Mouse (Mus musculus): Measurements from ENCODE around the gene Arhgef6. TPM values are rescaled to one million over a fixed set of nuclear protein-coding genes. Genes with fewer than 3 reads are reported as not detected.

Arhgef6 gene
- total RNA-seq, 4 experiments from 2014 or later: 32.1 to 42.9 (median 38.1) TPM

- no peak for DNase-seq (ENCODE audit: low spot score in 2 of 2)
Measured at GRCm38 (mm10) chrX:57303188-57303878, 35.2 kb downstream of the Arhgef6 start.

- DNase-seq (ENCODE audit: low spot score in 2 of 2): no peak
Measured at GRCm38 (mm10) chrX:57298946-57299345, 39.6 kb downstream of the Arhgef6 start.

- no peak for DNase-seq (ENCODE audit: low spot score in 2 of 2)
Measured at GRCm38 (mm10) chrX:57288458-57288857, 50.1 kb downstream of the Arhgef6 start.

GRCm38 (mm10) chrX:57286281-57286680, 52.2 kb downstream of the Arhgef6 start:
- DNase-seq (ENCODE audit: low spot score in 2 of 2): no peak

GRCm38 (mm10) chrX:57282184-57282583, 56.3 kb downstream of the Arhgef6 start:
- DNase-seq (ENCODE audit: low spot score in 2 of 2): no peak

GRCm38 (mm10) chrX:57277560-57278335, 60.8 kb downstream of the Arhgef6 start:
- no peak for DNase-seq (ENCODE audit: low spot score in 2 of 2)

GRCm38 (mm10) chrX:57263515-57263914, 75.0 kb downstream of the Arhgef6 start:
- DNase-seq (ENCODE audit: low spot score in 2 of 2): no peak

GRCm38 (mm10) chrX:57260744-57261143, 77.8 kb downstream of the Arhgef6 start:
- DNase-seq (ENCODE audit: low spot score in 2 of 2): peak in 1 of 2 experiments; percentile 8

GRCm38 (mm10) chrX:57253329-57254055, 85.0 kb downstream of the Arhgef6 start:
- DNase-seq (ENCODE audit: low spot score in 2 of 2): no peak

GRCm38 (mm10) chrX:57238572-57238971, 100.0 kb downstream of the Arhgef6 start:
- no peak for DNase-seq (ENCODE audit: low spot score in 2 of 2)

GRCm38 (mm10) chrX:57235982-57236381, 102.5 kb downstream of the Arhgef6 start:
- no peak for DNase-seq (ENCODE audit: low spot score in 2 of 2)

GRCm38 (mm10) chrX:57233596-57233995, 104.9 kb downstream of the Arhgef6 start:
- peak; percentile 17 to 33 for DNase-seq (ENCODE audit: low spot score in 2 of 2)

GRCm38 (mm10) chrX:57228178-57228577, 110.4 kb downstream of the Arhgef6 start:
- no peak for DNase-seq (ENCODE audit: low spot score in 2 of 2)

- DNase-seq (ENCODE audit: low spot score in 2 of 2): peak; percentile 11 to 30
Measured at GRCm38 (mm10) chrX:57223301-57223700, 115.2 kb downstream of the Arhgef6 start.

GRCm38 (mm10) chrX:57221881-57222280, 116.6 kb downstream of the Arhgef6 start:
- no peak for DNase-seq (ENCODE audit: low spot score in 2 of 2)

- no peak for DNase-seq (ENCODE audit: low spot score in 2 of 2)
Measured at GRCm38 (mm10) chrX:57219563-57219962, 119.0 kb downstream of the Arhgef6 start.

- DNase-seq (ENCODE audit: low spot score in 2 of 2): no peak
Measured at GRCm38 (mm10) chrX:57216271-57216670, 122.3 kb downstream of the Arhgef6 start.

- DNase-seq (ENCODE audit: low spot score in 2 of 2): no peak
Measured at GRCm38 (mm10) chrX:57215495-57215894, 123.0 kb downstream of the Arhgef6 start.

GRCm38 (mm10) chrX:57212862-57213261, 125.7 kb downstream of the Arhgef6 start:
- peak in 1 of 2 experiments; percentile 10 for DNase-seq (ENCODE audit: low spot score in 2 of 2)

- no peak for DNase-seq (ENCODE audit: low spot score in 2 of 2)
Measured at GRCm38 (mm10) chrX:57211876-57212275, 126.7 kb downstream of the Arhgef6 start, which contains the start of gene Cd40lg. Gene Cd40lg (plus strand): TSS chrX:57212143.

GRCm38 (mm10) chrX:57210591-57210990, 127.9 kb downstream of the Arhgef6 start:
- no peak for DNase-seq (ENCODE audit: low spot score in 2 of 2)

GRCm38 (mm10) chrX:57200397-57200796, 138.1 kb downstream of the Arhgef6 start:
- DNase-seq (ENCODE audit: low spot score in 2 of 2): no peak

Data from layer of hippocampus, adult 8-10 months (tissue).